Mouse (Mus musculus) bone marrow, adult 2 months (tissue): ENCODE measurements at regions not wholly inside any gene's neighbourhood (a gene's known extent, or its start where the extent isn't known, plus 50 kb on each side); places are given as distances from the start of the nearest gene placed in this dataset.

ENCODE experiments used
- CTCF ChIP-seq: fragments of 200-500 bp; IDR thresholded peaks from 2 replicates; pipeline ENCODE4 v1.5.1; 2011; ENCODE audit warnings: low read length, control low read depth; ENCODE audit not compliant: control insufficient read depth, insufficient read depth
- POLR2A ChIP-seq: fragments of 200-500 bp; IDR thresholded peaks from 2 replicates; pipeline ENCODE4 v1.6.1; 2011; ENCODE audit warnings: low read depth, mild to moderate bottlenecking, control low read depth, low read length, borderline replicate concordance; ENCODE audit not compliant: control insufficient read depth

GRCm38 (mm10) chr5:53412391-53413075 is 53.4 kb upstream of the Rbpj start:
- no peak for TF ChIP-seq CTCF
- no peak for TF ChIP-seq POLR2A
